Mouse (Mus musculus) regulatory T cell (primary cell): ENCODE results near the gene Zfp143.
"Not testable (repeated sequence)": the region's sequence is repeated elsewhere in the genome, so short reads cannot be mapped to it uniquely, and the experiment has no call there.

Experiments
- in situ Hi-C: fragments of 300-600 bp; cut with MboI, MseI; formaldehyde crosslinking; loops from one replicate; pipeline ENCODE4 v1.15.1; 2025; ENCODE audit warnings: high pct_unique_total_duplicates

Zfp143 gene

GRCm38 (mm10) chr7:110061199-110061751 lies at the start of gene Zfp143:
TSS of gene Zfp143 (plus strand) at chr7:110061217.
- in situ Hi-C loops, result no loop called here

GRCm38 (mm10) chr7:110011417-110011816 lies 49.6 kb upstream of the Zfp143 start:
- in situ Hi-C loops, result no loop called here

- in situ Hi-C loops, result no loop called here
Measured at GRCm38 (mm10) chr7:110014272-110014671, 46.7 kb upstream of the Zfp143 start.

- in situ Hi-C loops, result no loop called here
Measured at GRCm38 (mm10) chr7:110018117-110018630, 42.8 kb upstream of the Zfp143 start, which contains the start of gene Ipo7. TSS of gene Ipo7 (plus strand) at chr7:110018274.

GRCm38 (mm10) chr7:110018631-110019482 lies 42.2 kb upstream of the Zfp143 start:
- in situ Hi-C loops, result no loop called here

GRCm38 (mm10) chr7:110023553-110023952 lies 37.5 kb upstream of the Zfp143 start:
- in situ Hi-C loops, result no loop called here

- in situ Hi-C loops, result no loop called here
Measured at GRCm38 (mm10) chr7:110026594-110026993, 34.4 kb upstream of the Zfp143 start.

- in situ Hi-C loops, result no loop called here
Measured at GRCm38 (mm10) chr7:110028826-110029225, 32.2 kb upstream of the Zfp143 start.

GRCm38 (mm10) chr7:110030342-110030741 lies 30.7 kb upstream of the Zfp143 start:
- in situ Hi-C loops, result no loop called here

- in situ Hi-C loops, result not testable (repeated sequence)
Measured at GRCm38 (mm10) chr7:110057723-110058122, 3.3 kb upstream of the Zfp143 start.

GRCm38 (mm10) chr7:110059092-110059785 lies 1.8 kb upstream of the Zfp143 start:
- in situ Hi-C loops, result no loop called here

- in situ Hi-C loops, result no loop called here
Measured at GRCm38 (mm10) chr7:110060106-110060668, 830 bp upstream of the Zfp143 start.

GRCm38 (mm10) chr7:110060669-110061198 lies 283 bp upstream of the Zfp143 start:
- in situ Hi-C loops, result no loop called here

GRCm38 (mm10) chr7:110061752-110062273 lies 796 bp downstream of the Zfp143 start:
- in situ Hi-C loops, result no loop called here

GRCm38 (mm10) chr7:110063731-110064130 lies 2.7 kb downstream of the Zfp143 start:
- in situ Hi-C loops, result no loop called here

- in situ Hi-C loops, result no loop called here
Measured at GRCm38 (mm10) chr7:110069070-110069469, 8.1 kb downstream of the Zfp143 start.

GRCm38 (mm10) chr7:110078168-110078567 lies 17.2 kb downstream of the Zfp143 start:
- in situ Hi-C loops, result no loop called here

- in situ Hi-C loops, result no loop called here
Measured at GRCm38 (mm10) chr7:110083386-110084165, 22.6 kb downstream of the Zfp143 start.

GRCm38 (mm10) chr7:110085217-110085616 lies 24.2 kb downstream of the Zfp143 start:
- in situ Hi-C loops, result no loop called here

GRCm38 (mm10) chr7:110087914-110088313 lies 26.9 kb downstream of the Zfp143 start:
- in situ Hi-C loops, result no loop called here
